Mouse (Mus musculus): ENCODE results near the gene Gbgt1.

The Gbgt1 gene

DNA sequence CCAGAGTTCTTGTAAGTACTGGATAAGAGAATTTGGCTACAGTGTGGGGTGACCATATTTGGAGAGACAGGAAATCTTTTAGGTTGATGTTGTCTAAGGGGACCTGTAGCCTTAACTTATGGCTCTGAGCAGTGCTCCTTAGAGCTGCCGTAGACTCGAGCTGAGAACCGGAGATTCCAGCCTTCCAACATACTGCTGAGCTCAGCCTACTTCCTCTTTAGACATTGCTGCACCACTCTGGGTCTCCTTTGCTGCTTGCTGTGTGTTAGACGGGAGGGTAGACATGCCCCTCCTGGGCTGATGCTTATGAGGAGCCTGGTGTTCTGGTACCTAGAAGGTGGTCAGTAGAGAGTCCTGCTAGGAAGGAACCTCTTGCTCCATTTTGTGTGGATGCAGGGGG lies 1.7 kb downstream of the Gbgt1 start:
- WGBS, result 85% methylated on average over 4 of the region's 4 CpGs

DNA sequence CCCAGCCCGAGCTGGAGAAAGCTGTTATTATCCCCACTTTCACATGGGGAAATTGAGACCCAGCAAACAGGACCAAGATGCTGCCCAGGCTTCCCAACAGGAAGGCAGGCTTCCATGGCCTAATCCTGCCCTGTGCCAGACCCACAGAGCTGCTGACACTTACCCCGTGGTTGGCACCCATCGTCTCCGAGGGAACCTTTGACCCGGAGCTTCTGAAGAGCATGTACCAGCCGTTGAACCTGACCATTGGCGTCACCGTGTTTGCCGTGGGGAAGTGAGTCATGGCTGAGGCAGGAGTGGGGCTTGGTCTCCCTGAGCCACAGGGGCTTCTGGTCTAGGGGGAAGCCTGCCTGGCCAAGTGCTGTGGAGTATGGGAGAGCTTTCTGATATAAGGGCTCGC lies 6.3 kb downstream of the Gbgt1 start:
- 84% methylated on average over 10 of the region's 10 CpGs for WGBS

DNA sequence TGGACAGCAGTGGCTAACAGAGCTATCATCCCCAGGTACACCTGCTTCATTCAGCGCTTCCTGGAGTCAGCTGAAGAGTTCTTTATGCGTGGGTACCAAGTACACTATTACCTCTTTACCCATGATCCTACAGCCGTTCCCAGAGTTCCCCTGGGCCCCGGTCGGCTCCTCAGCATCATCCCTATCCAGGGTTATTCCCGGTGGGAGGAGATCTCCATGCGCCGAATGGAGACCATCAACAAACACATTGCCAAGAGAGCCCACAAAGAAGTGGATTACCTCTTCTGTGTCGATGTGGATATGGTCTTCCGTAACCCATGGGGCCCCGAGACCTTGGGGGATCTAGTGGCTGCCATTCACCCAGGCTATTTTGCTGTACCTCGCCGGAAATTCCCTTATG lies 8.0 kb downstream of the Gbgt1 start:
- WGBS, result 92% methylated on average over 13 of the region's 13 CpGs

DNA sequence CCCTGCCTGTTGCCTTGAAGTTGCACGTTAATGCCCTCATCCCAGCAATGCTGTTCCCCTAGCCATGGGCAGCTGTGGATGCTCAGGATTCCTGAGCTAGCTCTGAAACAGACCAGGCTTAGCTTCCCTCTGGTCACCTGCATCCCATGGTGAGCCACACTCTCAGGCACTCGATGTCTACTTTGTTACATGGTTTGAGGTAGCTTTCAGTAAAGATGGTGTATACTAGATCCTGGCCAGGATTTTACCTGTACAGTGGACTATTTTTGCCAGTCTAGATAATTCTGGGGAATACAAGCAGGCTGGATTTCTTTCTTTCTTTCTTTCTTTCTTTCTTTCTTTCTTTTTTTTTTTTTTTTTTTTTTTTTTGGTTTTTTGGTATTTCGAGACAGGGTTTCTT lies 9.1 kb downstream of the Gbgt1 start, which contains the start of gene Gm10134:
TSS of gene Gm10134 (plus strand) at position 301 of the 400 bp plus-strand sequence.
- WGBS, result 82% methylated on average over 3 of the region's 3 CpGs

DNA sequence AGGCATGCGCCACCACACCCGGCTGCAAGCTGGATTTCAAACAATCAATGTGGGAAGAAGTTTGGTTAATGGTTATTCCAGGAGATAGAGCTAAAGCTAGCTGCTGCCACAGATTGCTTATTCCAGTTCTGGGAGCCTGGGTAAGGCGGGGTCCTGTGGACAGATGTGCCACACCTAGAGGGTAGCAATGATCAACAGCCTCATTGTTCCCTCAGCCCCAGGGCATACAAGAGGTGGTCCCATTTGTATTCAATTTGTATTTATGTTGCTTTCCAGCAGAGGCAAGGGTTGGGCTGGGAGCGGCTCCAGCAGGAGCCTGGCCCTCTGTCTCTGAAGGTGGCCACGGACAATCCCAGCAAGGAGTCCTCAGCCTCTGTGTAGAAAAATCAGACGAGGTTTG lies 9.6 kb downstream of the Gbgt1 start:
- WGBS, result 91% methylated on average over 6 of the region's 6 CpGs

DNA sequence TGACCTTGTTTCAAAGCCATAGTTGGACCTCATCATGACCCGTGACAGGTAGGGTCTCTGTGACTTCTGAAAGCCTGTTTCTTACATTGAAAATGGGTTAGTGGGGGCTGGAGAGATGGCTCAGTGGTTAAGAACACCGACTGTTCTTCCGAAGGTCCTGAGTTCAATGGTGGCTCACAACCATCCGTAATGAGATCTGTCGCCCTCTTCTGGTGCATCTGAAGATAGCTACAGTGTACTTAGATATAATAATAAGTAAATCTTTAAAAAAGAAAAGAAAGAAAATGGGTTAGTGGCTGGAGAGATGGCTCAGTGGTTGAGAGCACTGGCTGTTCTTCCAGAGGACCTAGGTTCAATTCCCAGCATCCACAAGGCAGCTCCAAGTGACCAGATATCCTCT lies 14.9 kb downstream of the Gbgt1 start:
- 52% methylated on average over 5 of the region's 5 CpGs for WGBS

DNA sequence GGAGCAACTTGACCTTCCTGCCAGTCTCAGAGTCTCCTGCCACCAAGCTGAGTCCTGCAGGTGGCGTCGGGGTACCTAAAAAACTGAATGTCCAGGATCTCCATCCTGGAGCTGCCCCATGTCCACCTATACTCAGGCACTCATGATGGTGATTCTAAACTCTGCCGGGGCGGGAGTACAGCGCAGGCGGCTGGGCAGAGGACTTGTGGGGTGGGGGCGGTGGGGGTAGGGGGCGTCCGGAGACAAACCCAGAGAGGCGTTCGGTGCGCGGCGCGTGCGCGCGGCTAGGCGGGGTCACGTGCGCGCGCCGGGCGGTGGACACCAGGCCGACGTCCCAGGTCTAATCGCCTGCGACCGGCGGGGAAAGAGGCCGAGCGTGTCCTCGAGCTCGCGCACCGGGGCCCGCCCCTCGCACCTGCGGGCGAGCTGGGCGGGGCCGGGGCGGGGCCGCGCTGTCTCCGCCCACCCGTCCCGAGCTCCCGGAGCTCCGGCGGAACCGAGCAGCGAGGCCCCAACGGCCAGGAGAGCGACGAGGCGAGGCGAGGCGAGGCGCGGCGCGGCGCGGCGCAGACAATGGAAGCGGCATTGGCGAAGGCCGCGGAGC lies 16.2 kb downstream of the Gbgt1 start, which contains the start of gene Ralgds:
TSS of gene Ralgds (plus strand) at position 328 of the 604 bp plus-strand sequence.
- 1% methylated on average over 65 of the region's 71 CpGs for WGBS

DNA sequence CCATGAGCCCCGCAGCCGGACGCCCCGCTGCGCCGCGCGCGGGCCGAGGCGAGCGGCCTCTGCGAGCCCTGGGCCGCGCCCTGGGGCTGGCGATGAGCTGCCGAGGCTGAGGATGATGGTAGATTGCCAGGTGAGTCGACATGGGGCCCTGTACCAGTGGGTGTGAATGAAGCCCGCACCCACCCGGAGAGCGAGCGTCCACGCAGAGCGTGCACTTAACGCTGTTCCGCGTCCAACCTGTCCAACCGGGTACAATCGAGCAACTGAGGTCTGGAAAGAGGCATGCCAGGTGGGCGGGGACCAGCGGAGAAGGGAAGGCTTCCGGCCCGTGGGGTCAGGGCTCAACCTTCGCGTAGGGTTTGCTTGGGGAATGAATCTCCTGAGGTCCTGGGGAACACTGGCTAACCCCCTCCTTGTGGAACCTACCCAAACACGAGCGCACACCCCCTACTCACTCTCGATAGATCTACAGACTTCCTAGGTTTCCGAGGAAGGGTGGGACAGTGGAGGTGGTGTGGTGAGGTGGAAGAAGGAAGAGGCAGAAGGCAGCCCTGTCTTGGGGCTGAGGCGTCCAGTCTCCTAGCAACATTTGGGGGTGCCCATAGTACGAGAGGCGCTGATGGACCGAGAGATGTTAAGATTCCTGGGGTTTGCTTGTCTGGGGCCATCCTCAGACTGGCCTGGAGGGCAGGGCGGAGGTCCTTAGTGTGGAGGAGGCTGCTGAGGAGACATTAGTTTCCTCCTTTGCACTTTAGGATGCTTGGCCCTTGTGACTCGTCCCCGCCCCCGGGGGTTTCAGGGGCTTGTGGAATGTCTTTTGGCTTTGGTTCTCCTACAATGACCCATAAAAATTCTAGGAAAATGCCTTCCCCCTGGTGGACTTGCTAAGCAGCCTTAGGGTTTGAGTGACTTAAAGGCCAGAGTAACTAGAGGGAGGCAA lies 17.0 kb downstream of the Gbgt1 start:
- WGBS, result 5% methylated on average over 47 of the region's 47 CpGs

DNA sequence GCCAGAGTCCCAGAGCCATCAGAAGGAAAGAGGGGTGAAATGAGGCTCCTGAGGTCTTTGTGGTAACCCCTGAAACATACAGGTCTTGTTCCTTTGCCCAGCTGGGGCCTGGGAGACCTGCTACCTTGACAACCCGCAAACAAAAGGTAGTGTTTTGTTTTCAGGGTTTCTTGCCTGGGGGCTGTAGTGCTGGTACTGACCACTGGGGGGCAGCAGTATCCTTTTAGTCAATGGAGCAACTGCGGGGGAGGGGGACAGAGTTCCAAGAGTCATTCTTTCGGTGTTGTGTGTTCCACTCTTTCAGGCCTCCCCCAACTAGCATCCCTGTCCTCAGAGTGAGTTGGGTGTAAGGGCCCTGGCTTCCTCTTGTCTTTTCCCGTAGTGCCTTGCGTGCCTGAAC lies 17.8 kb downstream of the Gbgt1 start:
- 15% methylated on average over 5 of the region's 5 CpGs for WGBS

DNA sequence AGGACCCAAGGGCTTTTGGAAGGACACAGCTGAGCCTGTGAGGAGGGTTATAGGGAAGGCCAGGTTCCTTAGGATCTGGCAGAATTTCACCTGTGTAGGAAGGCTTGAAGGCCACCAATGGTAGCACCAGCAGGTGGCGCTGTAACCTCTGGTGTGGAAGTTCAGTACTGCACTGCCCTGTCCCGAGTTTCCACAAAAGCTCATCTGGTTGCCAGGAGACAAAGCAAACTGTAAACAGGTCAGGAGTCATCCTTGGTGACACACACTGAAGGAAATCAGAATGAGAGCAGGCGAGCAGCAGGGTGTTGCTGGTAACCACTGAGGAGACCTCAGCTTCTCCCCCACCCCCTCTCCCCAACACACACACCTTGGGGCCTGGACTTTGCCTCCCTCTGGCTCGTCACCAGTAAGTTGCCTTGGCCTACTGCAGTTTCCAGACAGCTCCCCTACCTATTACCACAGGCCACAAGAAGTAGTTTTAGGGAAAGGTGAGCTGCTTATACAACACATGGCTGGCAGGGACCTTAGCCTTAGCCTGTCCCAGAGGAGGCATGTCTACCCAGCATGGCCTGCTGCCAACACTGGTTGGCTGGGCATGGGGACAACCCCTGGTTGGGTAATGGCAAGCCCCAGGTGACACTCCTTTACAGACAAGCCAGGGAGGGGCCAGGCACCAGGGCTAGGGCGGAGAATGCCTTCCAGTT lies 20.7 kb downstream of the Gbgt1 start:
- WGBS, result 44% methylated on average over 5 of the region's 5 CpGs

DNA sequence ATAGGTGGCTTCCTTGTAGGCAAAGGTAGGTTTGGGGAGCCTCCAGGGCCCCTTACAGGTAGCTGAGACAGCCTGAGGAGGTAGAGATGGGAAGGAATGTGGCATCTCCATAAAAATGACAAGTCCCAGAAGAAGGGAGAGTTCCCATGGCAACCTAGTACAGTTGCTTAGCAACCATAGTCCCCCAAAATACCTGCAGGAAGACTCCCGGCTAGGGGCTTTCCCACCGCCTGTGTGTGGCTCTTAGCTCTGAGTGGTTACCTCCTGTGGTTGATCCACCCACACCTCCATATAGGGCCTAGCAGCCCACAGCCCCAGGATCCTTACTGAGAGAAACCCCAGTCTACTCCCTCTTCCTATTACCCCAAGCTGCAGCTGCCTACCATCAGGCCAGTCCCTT lies 21.5 kb downstream of the Gbgt1 start:
- 47% methylated on average over 2 of the region's 2 CpGs for WGBS

DNA sequence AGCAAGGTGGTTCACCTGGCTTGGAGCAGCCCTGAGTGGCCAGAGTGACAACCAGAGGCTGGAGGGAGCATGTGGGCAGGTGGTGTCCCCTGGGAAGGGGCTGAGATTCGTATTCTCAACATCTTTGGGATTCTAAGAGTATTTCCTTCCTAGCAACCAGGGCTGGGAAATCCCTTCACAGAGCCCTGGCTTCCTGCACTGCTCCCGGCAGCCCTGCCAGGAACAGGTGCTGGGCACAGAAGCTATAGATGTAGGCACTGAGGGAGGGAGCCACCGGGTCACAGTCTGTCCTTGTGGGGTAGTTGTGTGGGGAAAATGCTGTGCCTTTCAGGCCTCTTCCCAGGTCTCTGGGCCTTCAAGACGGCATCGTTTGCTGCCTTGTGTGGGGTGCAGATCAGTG lies 23.9 kb downstream of the Gbgt1 start:
- 38% methylated on average over 5 of the region's 5 CpGs for WGBS

DNA sequence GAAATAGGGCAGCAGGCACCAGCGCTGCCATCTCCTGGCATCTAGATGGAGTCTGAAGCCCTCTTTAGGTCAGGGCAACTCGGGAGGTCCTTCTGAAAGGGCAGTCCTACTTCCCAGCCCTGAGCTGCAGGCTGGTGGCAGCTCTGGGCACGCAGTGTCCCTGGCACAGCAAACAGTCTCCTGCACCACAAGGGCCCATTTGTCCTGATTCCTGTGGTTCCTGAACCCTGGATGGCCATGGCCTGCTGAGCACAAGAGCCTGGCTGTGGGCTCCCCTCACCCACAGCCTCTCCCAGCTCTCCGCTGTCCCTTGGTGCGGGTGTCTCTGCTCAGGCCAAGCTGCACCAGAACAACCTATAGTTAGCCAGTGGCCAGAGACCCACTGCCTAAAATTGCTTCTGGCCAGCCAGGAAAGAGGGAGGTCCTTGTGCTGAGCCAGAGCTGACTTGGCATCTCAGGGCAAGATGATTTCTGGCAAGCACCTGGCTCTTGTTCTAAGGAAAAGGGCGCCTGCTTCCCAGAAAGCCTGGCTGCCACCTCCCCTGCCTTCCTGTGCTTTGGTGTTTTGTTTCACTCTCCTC lies 25.0 kb downstream of the Gbgt1 start:
- 66% methylated on average over 6 of the region's 6 CpGs for WGBS

DNA sequence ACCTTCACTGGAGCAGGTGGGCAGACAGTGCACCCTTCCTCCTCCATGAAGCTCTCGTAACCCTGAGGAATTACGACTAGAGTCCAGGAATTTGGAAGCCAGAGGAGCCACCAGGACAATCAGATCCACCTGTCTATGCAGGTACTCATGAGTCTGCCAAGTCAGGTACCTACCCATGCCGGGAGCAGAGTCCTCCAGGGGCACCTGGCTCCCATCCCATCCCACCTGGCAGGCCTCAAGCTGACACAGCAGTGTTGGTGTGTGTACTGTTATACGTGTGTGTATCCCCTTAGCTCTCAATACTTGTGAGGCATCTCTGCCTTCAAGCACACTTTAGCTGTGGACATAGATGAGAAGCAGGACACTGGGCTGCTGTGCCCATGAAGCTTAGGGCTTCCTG lies 25.5 kb downstream of the Gbgt1 start:
- WGBS, result 55% methylated on average over 4 of the region's 4 CpGs

DNA sequence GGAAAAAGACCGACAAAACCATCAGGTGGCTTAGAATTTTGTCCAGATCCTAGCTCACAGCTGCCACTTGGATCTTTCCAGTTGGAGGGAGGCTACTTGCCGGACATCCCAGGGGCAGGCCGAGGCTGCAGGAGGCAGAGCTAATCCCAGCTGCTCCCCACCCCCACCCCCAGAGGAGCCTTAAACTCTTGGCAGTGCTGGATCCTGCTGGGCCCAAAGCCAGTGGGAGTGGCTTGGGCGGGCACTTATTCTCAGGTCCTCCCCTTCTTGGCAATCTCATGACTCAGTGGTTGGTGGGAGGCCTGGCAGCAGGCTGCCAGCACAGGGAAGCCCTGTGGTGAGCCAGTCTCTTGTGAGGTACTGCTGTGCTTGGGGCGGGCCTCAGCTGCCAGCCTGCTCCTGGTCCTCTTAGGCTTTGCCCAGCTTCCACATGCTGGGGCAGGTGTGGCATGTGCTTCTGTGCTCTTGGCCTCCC lies 27.0 kb downstream of the Gbgt1 start:
- 9% methylated on average over 5 of the region's 5 CpGs for WGBS

DNA sequence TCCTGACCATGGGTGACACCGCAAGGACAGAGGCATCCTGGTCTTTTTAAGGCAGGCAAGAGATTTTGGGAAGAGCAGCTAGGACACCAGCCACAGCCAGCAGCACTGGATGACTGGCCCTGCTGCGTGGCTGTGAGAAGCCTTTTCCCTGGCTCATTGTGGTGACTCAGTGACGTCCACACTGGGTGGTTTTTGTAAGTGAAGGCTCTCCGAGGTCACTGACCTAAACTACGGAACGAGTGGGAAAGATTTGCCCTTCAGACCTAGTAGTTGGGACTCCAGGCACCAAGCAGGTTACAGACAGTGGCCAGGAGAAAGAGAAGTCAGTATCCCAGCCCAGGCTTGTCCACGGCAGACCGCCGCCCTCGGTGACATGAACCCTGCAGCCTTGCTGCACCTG lies 27.7 kb downstream of the Gbgt1 start:
- 77% methylated on average over 10 of the region's 10 CpGs for WGBS

DNA sequence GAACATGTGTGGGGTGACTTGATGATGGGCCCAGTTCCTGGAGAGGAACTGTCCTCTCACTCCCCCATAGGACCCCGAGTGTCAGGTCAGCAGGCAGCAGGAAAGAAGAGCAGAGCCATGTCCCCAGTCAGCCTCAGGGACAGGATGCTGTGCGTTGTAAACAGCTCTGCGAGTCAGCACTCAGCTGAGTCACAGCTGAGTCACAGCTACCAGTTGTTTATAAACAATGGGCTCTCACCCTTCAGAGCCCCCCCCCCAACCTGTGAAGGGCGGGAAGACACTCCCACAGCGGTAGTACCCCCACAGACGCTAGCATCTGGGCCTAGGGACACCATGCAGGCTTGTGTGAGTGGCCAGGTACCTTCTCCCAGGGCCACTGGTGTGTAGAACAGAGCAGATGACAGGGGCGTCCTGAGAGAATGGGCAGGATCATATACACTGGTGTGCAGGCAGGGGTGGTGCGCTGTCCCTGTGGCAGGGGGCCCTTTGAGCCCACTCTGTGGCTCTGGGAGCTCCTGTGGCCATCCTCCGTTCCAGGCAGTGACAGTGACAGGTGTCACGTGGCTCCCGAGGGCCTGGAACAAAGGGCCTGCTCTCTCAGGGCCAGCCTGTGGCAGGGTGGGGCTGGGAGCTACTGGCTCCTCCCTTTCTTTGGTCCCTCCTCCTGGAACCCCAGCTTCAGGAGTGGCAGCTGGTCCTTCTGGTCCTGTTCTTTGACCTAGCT lies 28.7 kb downstream of the Gbgt1 start:
- 24% methylated on average over 11 of the region's 11 CpGs for WGBS

DNA sequence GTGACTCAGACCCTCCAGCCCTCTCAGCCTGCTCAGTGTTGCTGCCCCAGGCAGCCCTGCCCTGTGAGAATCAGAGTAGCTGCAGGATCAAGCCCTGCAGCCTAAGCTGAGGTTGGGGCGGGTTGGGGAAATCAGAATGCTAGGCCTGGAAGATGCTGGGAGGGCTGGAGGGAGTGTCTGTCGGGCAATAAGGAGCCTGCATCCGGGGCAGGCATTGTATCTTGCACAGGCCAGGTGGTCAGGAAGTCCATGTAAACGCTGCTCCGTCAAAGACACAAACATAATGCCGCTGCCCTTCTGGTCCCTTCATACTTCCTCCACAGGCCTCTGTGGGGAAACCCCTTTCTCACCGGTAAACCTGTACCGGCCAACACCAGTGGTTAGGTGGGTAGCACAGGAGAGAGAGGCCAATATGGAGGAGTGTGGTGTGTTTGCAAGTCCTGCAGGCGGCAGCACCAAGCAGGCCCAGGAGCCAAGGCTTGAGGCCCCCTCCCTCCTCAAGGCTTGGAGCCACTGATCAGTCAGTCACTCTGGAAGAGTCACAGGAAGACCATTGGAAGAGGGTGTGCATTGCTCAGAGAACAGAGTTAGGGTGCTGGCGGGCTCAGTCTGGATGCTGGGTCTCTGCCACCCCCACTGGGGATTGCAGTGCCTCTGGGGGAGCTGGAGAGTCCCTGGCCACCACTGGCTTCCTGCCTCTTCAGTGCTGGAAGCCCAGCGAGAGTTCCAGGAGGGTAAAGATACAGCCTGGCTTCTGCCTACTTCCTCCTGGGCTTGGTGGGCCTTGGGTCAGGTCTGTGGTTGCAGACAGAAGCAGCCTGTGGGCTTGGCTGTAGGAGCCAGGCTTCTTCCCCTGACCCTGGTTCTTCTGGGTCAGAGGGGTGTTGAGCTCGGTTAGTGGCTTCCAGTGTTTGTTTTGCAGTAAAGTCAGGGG lies 29.5 kb downstream of the Gbgt1 start:
- 40% methylated on average over 12 of the region's 12 CpGs for WGBS

DNA sequence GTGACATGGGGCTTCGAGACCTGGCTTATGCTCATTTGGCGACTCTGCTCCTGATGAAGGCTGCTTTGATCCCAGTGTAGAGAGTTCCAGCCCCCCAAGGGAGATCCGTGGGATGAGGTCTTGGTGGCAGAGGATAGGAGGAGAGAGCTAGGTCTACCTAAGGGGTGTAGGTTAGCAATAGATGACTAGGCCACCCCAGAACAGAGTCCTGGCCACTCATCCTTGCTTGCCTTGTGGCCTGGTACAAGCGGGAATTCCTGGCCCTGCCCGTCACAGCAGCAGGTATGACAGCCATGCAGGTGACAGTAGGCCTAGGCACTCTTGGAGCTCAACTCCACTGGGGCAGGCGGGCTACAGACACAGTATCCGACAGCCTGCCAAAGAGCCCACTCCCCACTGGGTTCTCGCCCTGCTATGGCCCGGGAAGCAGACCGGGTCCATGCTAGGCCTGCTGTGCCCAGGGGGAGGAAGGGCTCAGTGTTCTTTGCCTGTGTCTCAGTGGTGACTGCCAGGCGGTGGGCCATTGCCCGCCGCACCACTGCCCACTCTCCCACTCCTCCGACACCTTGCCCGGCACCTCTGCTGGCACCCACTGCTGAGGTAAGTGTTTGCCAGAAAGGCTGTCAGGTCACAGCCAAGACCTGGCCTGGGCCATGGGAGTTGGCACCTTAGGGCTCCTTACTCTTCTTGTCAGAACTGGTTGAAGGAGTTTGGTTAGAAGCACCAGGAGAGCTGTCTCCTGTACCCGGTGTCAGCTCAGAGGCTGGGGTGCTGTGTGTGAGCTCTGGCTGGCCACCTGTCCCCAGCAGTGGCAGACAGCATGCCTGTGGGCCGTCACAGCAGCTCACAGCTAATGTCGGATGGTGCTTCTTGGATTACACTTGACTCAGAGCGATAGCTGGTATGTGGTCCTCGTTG lies 31.0 kb downstream of the Gbgt1 start:
- 84% methylated on average over 20 of the region's 20 CpGs for WGBS

Data from cerebral cortex, adult 2 months (tissue).